Mouse (Mus musculus) limb, embryonic 11.5 days (tissue): ENCODE data around the gene Scamp4. TPM values are rescaled to one million over a fixed set of nuclear protein-coding genes. Genes with fewer than 3 reads are reported as not detected.

Experiments
- ATAC-seq: fragments of 200-750 bp; cut with Nextera tagmentation; 2 replicates; pipeline ENCODE4 v1.8.0; 2017; ENCODE audit warnings: low read depth; ENCODE audit not compliant: insufficient number of reproducible peaks, low FRiP score, low TSS enrichment
- DNase-seq: peaks from one replicate; pipeline ENCODE4 v3.0.0-alpha.2; 2015; ENCODE audit warnings: low spot score
- H3K27ac ChIP-seq: fragments of 300-500 bp; sonication (generic); replicated peaks from 2 replicates; pipeline ENCODE4 v1.5.1; 2014; ENCODE audit warnings: low read depth, mild to moderate bottlenecking, low read length
- H3K27me3 ChIP-seq: fragments of 300-500 bp; sonication (generic); 2 replicates; pipeline ENCODE4 v1.6.1; 2014; ENCODE audit warnings: mild to moderate bottlenecking, low read length, mixed read lengths; ENCODE audit not compliant: control insufficient read depth, insufficient read depth
- H3K36me3 ChIP-seq: fragments of 300-500 bp; sonication (generic); 2 replicates; pipeline ENCODE4 v1.6.1; 2014; ENCODE audit warnings: mild to moderate bottlenecking, low read length, moderate library complexity, mixed read lengths; ENCODE audit not compliant: control insufficient read depth, insufficient read depth
- H3K4me1 ChIP-seq: fragments of 300-500 bp; sonication (generic); 2 replicates; pipeline ENCODE4 v1.6.1; 2014; ENCODE audit warnings: low read length, mixed read lengths; ENCODE audit not compliant: control insufficient read depth, insufficient read depth
- H3K4me2 ChIP-seq: fragments of 300-500 bp; sonication (generic); 2 replicates; pipeline ENCODE4 v1.6.1; 2014; ENCODE audit warnings: low read depth, mild to moderate bottlenecking, moderate library complexity; ENCODE audit not compliant: severe bottlenecking
- H3K4me3 ChIP-seq: fragments of 300-500 bp; sonication (generic); 2 replicates; pipeline ENCODE4 v1.5.1; 2014; ENCODE audit warnings: low read depth, low read length
- H3K9ac ChIP-seq: fragments of 300-500 bp; sonication (generic); 2 replicates; pipeline ENCODE4 v1.6.1; 2014; ENCODE audit warnings: mild to moderate bottlenecking, low read length
- H3K9me3 ChIP-seq: fragments of 300-500 bp; sonication (generic); 2 replicates; pipeline ENCODE4 v1.6.1; 2016; ENCODE audit warnings: low read length; ENCODE audit not compliant: control insufficient read depth
- WGBS: fragments of 180-500 bp; shearing (Covaris S2); extraction: QIAGEN DNeasy Blood & Tissue Kit; methylation state at CpG from one replicate; pipeline ENCODE4 v1.1.7; 2014; 5-methylcytosine and 5-hydroxymethylcytosine counted together
- polyA plus RNA-seq: library from polyadenylated mRNA; unstranded; fragments of >200 nt; fragmentation: Nextera tagmentation; extraction: Ambion mirVana; gene quantifications from 2 replicates; pipeline ENCODE4 v1.2.1, GENCODE M21; 2014

Scamp4 gene
- polyA plus RNA-seq, 1 experiment from 2014 or later, result 73.0 TPM

DNA sequence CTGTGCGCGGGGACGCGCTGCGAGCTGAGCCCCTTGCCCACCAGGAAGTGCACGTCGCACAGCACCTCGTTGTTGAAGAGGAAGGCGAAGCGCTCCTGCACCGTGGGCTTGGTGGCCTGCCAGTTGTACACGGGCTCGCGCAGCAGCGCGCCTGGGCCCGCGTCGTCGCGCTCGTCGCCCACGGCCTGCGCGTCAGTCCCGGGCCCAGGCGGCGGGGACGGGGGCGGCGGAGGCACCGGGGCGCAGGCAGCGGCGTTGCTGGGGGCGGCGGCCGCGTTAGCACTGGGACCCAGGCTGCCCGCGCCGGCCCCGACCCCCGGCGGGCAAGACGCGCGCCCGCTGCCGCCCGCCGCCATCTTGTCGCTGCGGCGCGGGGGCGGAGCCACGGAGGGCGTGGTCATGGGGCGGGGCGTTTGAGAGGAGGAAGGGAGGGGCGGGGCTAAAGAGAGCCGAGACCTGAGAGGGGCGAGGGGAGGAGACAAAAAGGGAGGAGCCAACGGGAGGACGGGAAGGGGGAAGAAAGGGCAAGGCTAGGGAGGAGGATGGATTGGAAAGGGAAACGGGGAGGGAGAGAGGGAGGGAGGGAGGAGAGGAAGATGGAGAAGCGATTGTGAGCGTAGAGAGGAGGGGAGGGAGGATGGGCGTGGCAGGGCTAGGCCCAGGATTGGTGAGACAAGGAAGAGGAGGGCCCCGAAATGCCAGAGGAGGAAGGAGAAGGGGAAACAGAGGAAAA, 53.6 kb downstream of the Scamp4 start:
- ATAC-seq, result peak; percentile 78
- under 1% methylated on average over 60 of the region's 72 CpGs for WGBS
- peak overlapping the region; percentile 82 for H3K4me3 ChIP-seq
- peaks cover 9% of the 10 kb centered on the region for H3K4me1 ChIP-seq
- peak overlapping the region; percentile 92 for H3K9ac ChIP-seq
- H3K36me3 ChIP-seq, result no peaks in the 10 kb centered on the region
- H3K4me2 ChIP-seq, result peak overlapping the region; percentile 90
- no peaks in the 10 kb centered on the region for H3K9me3 ChIP-seq
- DNase-seq, result peak; percentile 99
- peak overlapping the region; percentile 62; the same call in 1 of the 2 replicates for H3K27ac ChIP-seq
- H3K27me3 ChIP-seq, result no peaks in the 10 kb centered on the region

- ATAC-seq, result no peak
- Histone ChIP-seq H3K27ac (peak within 1 kb of the TSS; percentile 62; the same call in 1 of the 2 replicates), H3K4me3 (peak within 1 kb of the TSS; percentile 82), H3K9ac (peak within 1 kb of the TSS; percentile 92), H3K4me1 (peaks cover 9% of the 10 kb centered on the region), H3K36me3 (no peaks in the 10 kb centered on the region), H3K4me2 (peak within 1 kb of the TSS; percentile 90), H3K9me3 (no peaks in the 10 kb centered on the region), H3K27me3 (no peaks in the 10 kb centered on the region)
- 18% methylated on average over 15 of the region's 15 CpGs for WGBS
- DNase-seq, result no peak
These were observed 54.4 kb downstream of the Scamp4 start, which contains the start of gene Btbd2 for GRCm38 (mm10) chr10:80656863-80657623. TSS of gene Btbd2 (minus strand) at chr10:80657071.

DNA sequence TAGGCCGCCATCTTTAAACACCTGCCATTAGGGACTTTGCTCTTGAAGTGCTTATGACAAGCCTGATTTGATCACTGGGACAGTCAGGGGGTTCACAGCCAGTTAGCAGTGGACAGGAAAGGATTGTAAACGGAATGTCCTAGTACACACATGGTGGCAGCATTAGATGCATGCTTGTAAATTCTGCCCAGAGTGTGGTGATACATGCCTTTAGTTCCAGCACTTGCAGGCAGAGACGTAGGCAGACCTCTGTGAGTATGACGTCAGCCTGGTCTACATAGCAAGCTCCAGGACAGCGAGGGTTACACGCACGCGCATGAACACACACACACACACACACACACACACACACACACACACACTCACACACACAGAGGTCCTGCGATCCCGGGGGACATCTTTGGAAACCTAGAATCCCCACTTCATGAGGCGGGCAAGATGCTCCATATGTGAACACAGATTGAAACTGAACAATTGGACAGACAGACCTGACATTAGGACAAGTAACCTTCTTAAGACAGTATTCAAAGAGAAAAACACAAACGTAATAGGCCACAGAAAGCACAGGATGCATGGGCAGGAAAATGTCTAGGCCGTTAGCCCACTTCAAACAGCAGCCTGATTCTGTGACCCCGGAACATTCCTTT, 55.6 kb downstream of the Scamp4 start:
- Histone ChIP-seq H3K4me2 (no peak overlapping the region), H3K27ac (no peak overlapping the region), H3K4me1 (peaks cover 14% of the 10 kb centered on the region), H3K9ac (no peak overlapping the region), H3K9me3 (no peaks in the 10 kb centered on the region), H3K4me3 (no peak overlapping the region), H3K27me3 (no peaks in the 10 kb centered on the region), H3K36me3 (no peaks in the 10 kb centered on the region)
- 81% methylated on average over 14 of the region's 14 CpGs for WGBS
- DNase-seq (no peak), ATAC-seq (no peak)

GRCm38 (mm10) chr10:80658841-80659202, 56.1 kb downstream of the Scamp4 start:
- peaks cover 17% of the 10 kb centered on the region for H3K4me1 ChIP-seq

DNA sequence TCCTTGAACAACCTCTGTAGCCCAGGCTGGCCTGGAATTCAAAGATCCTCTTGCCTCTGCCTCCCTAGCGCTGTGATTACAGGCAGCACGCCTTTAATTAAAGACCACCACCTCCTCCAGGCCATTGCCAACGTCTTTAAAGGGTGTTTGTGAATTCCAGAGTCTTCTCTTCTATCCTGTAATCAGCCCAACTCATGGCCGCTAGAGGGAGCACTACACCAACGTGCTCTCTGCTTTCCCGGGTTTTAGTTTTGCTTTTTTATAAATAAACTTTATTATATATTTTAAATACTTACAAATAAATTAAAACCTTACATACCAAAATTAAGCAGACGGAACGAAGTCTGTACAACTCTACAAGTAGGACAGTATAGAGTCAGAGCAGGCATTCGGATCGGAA, 56.5 kb downstream of the Scamp4 start:
- no peak for ATAC-seq
- DNase-seq, result peak; percentile 85
- Histone ChIP-seq H3K27me3 (no peaks in the 10 kb centered on the region), H3K27ac (no peak overlapping the region), H3K4me1 (peaks cover 21% of the 10 kb centered on the region), H3K36me3 (no peaks in the 10 kb centered on the region), H3K9ac (no peak overlapping the region), H3K4me3 (no peak overlapping the region), H3K4me2 (no peak overlapping the region), H3K9me3 (no peaks in the 10 kb centered on the region)
- 21% methylated on average over 10 of the region's 10 CpGs for WGBS

More at GRCm38 (mm10) chr10:80658841-80659202, 56.1 kb downstream of the Scamp4 start:
- H3K4me2 ChIP-seq, result no peak overlapping the region
- H3K9ac ChIP-seq, result no peak overlapping the region
- no peak overlapping the region for H3K27ac ChIP-seq
- no peaks in the 10 kb centered on the region for H3K36me3 ChIP-seq
- ATAC-seq (no peak), DNase-seq (no peak)
- WGBS, result 68% methylated on average over 4 of the region's 4 CpGs
- no peaks in the 10 kb centered on the region for H3K9me3 ChIP-seq
- no peak overlapping the region for H3K4me3 ChIP-seq
- H3K27me3 ChIP-seq, result no peaks in the 10 kb centered on the region

- peaks cover 25% of the 10 kb centered on the region for H3K4me1 ChIP-seq
- no peaks in the 10 kb centered on the region for H3K27me3 ChIP-seq
- DNase-seq, result peak; percentile 61
- H3K4me2 ChIP-seq, result no peak overlapping the region
- ATAC-seq, result no peak
- H3K9me3 ChIP-seq, result no peaks in the 10 kb centered on the region
- no peak overlapping the region for H3K9ac ChIP-seq
- WGBS, result 46% methylated on average over 5 of the region's 5 CpGs
- H3K4me3 ChIP-seq, result no peak overlapping the region
- H3K36me3 ChIP-seq, result no peaks in the 10 kb centered on the region; the same call in 1 of the 2 replicates
- no peak overlapping the region for H3K27ac ChIP-seq
These were observed 58.5 kb downstream of the Scamp4 start for GRCm38 (mm10) chr10:80661149-80661548.

DNA sequence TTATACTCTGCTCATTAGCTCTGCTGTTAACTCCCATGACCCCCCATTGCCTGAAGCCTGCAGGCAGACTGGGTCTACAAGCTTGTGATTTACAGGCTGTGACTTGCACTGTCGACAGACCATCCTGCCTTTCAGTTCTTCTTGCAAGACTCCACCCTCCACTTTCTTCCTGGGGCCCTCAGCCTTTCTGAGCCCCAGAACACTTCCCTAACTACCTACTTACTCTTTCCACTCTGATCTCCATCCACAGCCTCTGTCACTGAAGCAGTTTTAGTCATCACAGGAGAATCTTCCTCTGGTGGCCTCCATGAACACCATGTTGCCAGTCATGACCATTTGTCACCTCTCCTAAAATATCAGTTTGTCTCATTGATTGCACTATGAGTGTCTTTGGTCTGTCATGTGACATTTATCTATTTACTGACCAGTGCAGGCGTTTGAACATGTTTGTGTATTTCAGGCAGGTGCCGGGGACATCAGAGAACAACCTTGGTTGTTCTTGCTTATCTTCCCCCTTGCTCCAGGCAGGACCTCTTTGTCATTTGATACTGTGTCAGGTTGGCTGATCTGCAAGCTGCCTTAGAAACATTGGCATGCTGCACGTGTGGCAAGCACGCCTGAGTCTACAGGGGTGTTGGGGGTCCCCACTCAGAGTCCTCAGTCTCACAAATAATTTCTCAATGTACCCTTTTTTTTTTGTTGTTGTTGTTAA, 61.0 kb downstream of the Scamp4 start:
- Histone ChIP-seq H3K9me3 (no peaks in the 10 kb centered on the region), H3K9ac (no peak overlapping the region), H3K27ac (no peak overlapping the region), H3K36me3 (peaks cover 22% of the 10 kb centered on the region), H3K4me2 (no peak overlapping the region), H3K4me3 (no peak overlapping the region), H3K27me3 (no peaks in the 10 kb centered on the region), H3K4me1 (peaks cover 27% of the 10 kb centered on the region)
- 21% methylated on average over 5 of the region's 5 CpGs for WGBS
- DNase-seq, result peak; percentile 43
- no peak for ATAC-seq
